Mouse (Mus musculus) lung, embryonic 15.5 days (tissue): ENCODE data around the gene Megf8. TPM values are rescaled to one million over a fixed set of nuclear protein-coding genes. Genes with fewer than 3 reads are reported as not detected.

ENCODE experiments used
- ATAC-seq: fragments of 200-750 bp; cut with Nextera tagmentation; 2 replicates; pipeline ENCODE4 v1.8.0; 2017; ENCODE audit warnings: moderate number of reproducible peaks, borderline replicate concordance; ENCODE audit not compliant: low FRiP score, low TSS enrichment; ENCODE audit errors: extremely low read depth
- H3K27ac ChIP-seq: fragments of 300-500 bp; sonication (generic); 2 replicates; pipeline ENCODE4 v1.5.1; 2015; ENCODE audit warnings: moderate library complexity, mild to moderate bottlenecking, inconsistent platforms
- H3K27me3 ChIP-seq: fragments of 300-500 bp; sonication (generic); 2 replicates; pipeline ENCODE4 v1.6.1; 2015; ENCODE audit warnings: inconsistent platforms
- H3K36me3 ChIP-seq: fragments of 300-500 bp; sonication (generic); 2 replicates; pipeline ENCODE4 v1.6.1; 2015; ENCODE audit warnings: inconsistent platforms
- H3K4me1 ChIP-seq: fragments of 300-500 bp; sonication (generic); 2 replicates; pipeline ENCODE4 v1.6.1; 2015; ENCODE audit warnings: inconsistent platforms
- H3K4me2 ChIP-seq: fragments of 300-500 bp; sonication (generic); 2 replicates; pipeline ENCODE4 v1.6.1; 2015; ENCODE audit warnings: inconsistent platforms, mild to moderate bottlenecking, moderate library complexity
- H3K4me3 ChIP-seq: fragments of 300-500 bp; sonication (generic); 2 replicates; pipeline ENCODE4 v1.5.1; 2015; ENCODE audit warnings: mild to moderate bottlenecking, inconsistent platforms
- H3K9ac ChIP-seq: fragments of 300-500 bp; sonication (generic); 2 replicates; pipeline ENCODE4 v1.6.1; 2015; ENCODE audit warnings: inconsistent platforms
- H3K9me3 ChIP-seq: fragments of 300-500 bp; sonication (generic); 2 replicates; pipeline ENCODE4 v1.6.1; 2016; ENCODE audit warnings: inconsistent platforms
- WGBS: fragments of 180-500 bp; shearing (Covaris S2); methylation state at CpG from one replicate; pipeline ENCODE4 v1.1.7; 2015; 5-methylcytosine and 5-hydroxymethylcytosine counted together
- polyA plus RNA-seq: library from polyadenylated mRNA; unstranded; fragments of >200 nt; fragmentation: Nextera tagmentation; extraction: Ambion mirVana; gene quantifications from 2 replicates; pipeline ENCODE4 v1.2.1, GENCODE M21; 2015

Megf8 gene
- polyA plus RNA-seq, 1 experiment from 2014 or later, result 13.5 TPM

DNA sequence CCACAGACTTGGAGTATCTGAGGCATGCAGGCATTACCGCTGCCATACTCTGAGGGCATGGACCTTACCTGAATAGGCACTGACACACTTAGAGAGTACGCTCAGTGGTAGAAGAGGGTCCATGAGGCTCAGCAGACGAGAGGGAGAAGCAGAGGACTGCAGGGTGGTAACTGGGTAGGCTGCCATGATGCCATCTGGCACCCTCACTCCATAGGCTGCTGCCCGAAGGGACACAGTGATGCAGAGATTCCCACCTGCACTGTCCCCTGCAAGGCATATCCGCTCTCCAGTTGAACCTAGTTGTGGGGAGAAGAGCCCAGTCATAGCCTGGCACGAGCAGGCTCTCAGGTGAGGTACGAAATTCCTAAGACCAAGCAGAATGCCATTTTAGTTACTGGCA, 66.4 kb downstream of the Megf8 start:
- Histone ChIP-seq H3K27me3 (no peaks in the 10 kb centered on the region), H3K27ac (no peak overlapping the region), H3K36me3 (peaks cover 25% of the 10 kb centered on the region), H3K9ac (no peak overlapping the region), H3K9me3 (no peaks in the 10 kb centered on the region), H3K4me1 (peaks cover 42% of the 10 kb centered on the region), H3K4me2 (no peak overlapping the region), H3K4me3 (no peak overlapping the region)
- WGBS, result 90% methylated on average over 7 of the region's 7 CpGs
- no peak for ATAC-seq

DNA sequence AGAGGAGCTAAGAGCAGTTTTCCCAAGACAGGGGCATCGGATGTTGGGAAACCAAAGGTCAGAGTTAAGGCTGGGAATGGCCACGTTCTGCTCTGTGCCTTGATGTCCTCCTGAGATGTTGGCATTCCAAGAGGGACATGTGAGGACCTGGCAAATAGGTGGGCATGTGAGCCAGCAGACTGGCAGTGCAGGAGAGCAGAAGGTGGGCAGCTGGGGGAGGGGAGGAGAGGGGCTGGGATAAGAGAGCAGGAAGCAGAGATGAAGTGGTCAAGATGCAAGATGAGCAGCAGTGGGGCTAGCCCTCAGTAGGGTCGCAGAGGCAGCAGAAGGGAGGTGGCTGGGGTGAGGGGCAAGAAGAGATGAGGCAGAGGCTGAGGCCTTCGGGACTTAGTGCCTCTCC, 66.9 kb downstream of the Megf8 start:
- no peak for ATAC-seq
- no peaks in the 10 kb centered on the region for H3K27me3 ChIP-seq
- peaks cover 28% of the 10 kb centered on the region for H3K36me3 ChIP-seq
- H3K4me2 ChIP-seq, result no peak overlapping the region
- H3K9me3 ChIP-seq, result no peaks in the 10 kb centered on the region
- WGBS, result 63% methylated on average over 4 of the region's 4 CpGs
- no peak overlapping the region for H3K4me3 ChIP-seq
- peaks cover 42% of the 10 kb centered on the region for H3K4me1 ChIP-seq
- no peak overlapping the region for H3K27ac ChIP-seq
- H3K9ac ChIP-seq, result no peak overlapping the region

DNA sequence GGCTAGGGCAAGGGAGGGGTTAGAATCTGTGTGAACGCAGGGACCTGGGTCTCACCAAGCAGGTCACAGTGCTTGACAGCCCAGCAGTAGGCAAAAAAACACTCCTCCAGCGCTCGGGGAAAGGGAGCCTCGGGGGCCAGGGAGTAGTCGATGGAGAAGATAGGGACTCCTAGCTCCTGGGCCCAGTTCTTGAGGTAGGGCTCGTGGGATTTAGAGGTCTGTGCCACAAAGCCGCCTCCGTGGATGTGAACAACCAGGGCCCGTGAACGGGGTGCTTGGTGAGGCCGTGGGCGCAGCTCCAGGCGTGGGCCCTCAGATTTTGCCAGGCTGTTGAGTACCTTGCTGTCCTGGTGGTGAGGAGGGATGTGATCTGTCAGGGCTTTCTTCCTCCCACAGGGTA, 67.4 kb downstream of the Megf8 start:
- no peaks in the 10 kb centered on the region for H3K9me3 ChIP-seq
- H3K36me3 ChIP-seq, result peaks cover 28% of the 10 kb centered on the region
- no peak overlapping the region for H3K4me2 ChIP-seq

DNA sequence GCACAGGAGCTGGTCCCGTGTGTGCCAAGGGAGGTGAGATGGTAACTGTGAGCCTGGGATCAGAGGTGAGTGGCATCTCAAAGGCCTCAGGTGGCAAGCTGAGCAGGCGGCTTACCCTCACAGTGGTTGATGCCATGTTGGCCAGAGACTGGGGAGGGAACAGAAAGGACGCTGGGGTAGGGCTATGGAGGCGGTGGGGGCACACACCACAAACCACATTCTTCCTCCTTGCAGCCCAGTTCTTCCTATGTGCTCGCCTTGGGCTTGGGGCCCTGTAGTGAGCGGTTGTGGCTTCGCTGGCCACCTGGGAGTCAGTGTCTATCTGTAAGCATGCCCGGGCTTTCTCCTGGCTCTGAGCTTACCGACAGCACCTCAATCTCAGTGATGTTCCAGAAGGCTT, 67.9 kb downstream of the Megf8 start:
- ATAC-seq, result no peak
- no peak overlapping the region for H3K9ac ChIP-seq
- 87% methylated on average over 9 of the region's 9 CpGs for WGBS
- peaks cover 37% of the 10 kb centered on the region for H3K4me1 ChIP-seq
- no peaks in the 10 kb centered on the region for H3K9me3 ChIP-seq
- no peak overlapping the region for H3K4me3 ChIP-seq
- H3K27ac ChIP-seq, result no peak overlapping the region
- H3K27me3 ChIP-seq, result no peaks in the 10 kb centered on the region
- no peak overlapping the region for H3K4me2 ChIP-seq
- H3K36me3 ChIP-seq, result peaks cover 28% of the 10 kb centered on the region

More for the DNA sequence above, 67.4 kb downstream of the Megf8 start:
- WGBS, result 86% methylated on average over 13 of the region's 13 CpGs
- Histone ChIP-seq H3K27me3 (no peaks in the 10 kb centered on the region), H3K27ac (no peak overlapping the region), H3K4me3 (no peak overlapping the region), H3K9ac (no peak overlapping the region), H3K4me1 (peaks cover 39% of the 10 kb centered on the region)
- no peak for ATAC-seq

DNA sequence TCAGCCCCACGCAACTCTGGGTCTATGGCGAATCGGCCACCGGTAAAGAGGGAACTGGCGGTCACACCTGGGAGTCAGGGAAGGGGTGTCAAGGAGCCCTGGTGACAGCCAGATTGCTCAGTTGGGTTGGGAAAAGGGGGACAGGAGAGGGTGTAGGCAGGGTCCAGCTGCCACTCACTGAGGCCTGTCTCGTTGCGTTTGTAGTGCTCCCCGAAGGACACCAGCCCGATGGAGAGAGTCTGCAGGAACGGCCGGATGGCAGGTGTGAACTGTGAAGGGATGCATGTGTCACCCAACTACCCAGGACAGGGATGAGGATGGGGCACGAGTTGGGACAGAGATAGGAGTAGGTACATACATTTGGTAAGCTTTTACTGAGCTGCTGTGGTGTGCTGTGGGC, 68.3 kb downstream of the Megf8 start:
- no peaks in the 10 kb centered on the region for H3K9me3 ChIP-seq
- H3K4me1 ChIP-seq, result peaks cover 37% of the 10 kb centered on the region
- 89% methylated on average over 12 of the region's 12 CpGs for WGBS
- H3K9ac ChIP-seq, result no peak overlapping the region
- H3K4me2 ChIP-seq, result no peak overlapping the region
- H3K27me3 ChIP-seq, result no peaks in the 10 kb centered on the region
- ATAC-seq, result no peak
- H3K27ac ChIP-seq, result 0 out of 2 replicates have a peak overlapping the region, but pooled peaks have one; percentile 85
- peaks cover 28% of the 10 kb centered on the region for H3K36me3 ChIP-seq
- no peak overlapping the region for H3K4me3 ChIP-seq

DNA sequence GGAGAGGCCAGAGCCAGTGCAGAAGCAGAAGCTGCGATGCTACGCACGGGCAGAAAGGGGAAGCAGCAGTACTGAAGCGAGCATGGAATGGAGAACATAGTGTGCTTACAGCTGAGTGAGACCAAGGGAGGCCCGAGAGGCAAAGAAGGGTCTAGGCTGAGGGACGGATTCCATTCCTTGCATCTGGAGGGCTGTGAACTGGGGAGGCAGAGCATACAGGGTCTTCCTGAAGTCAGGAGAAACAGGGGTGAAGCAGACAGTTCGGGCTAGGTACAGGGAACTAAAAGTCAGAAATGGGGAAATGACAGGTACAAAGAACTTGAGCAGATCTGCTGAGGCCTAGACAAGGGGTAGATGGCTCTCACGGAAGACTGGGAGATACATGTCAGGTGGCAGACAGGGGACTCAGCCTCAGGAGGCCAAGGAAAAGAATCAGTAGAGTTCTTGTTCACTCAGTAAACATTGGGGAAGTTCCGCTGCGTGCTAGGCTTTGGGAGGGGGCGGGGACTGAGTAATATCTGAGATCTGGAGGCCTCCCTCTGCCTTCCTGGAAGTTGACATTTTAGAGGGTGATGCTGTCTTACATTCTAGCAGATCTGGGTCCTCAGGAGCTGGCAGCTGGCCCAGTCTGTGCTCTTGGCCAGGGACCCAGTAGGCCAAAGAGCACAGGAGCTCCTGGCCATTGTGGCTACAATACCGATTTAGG, 69.0 kb downstream of the Megf8 start:
- Histone ChIP-seq H3K36me3 (peaks cover 26% of the 10 kb centered on the region), H3K9me3 (no peaks in the 10 kb centered on the region), H3K9ac (no peak overlapping the region), H3K27ac (peak overlapping the region; percentile 85), H3K4me2 (peak overlapping the region; percentile 9), H3K27me3 (no peaks in the 10 kb centered on the region), H3K4me3 (no peak overlapping the region), H3K4me1 (peaks cover 37% of the 10 kb centered on the region)
- peak; percentile 55 for ATAC-seq
- WGBS, result 50% methylated on average over 12 of the region's 12 CpGs

DNA sequence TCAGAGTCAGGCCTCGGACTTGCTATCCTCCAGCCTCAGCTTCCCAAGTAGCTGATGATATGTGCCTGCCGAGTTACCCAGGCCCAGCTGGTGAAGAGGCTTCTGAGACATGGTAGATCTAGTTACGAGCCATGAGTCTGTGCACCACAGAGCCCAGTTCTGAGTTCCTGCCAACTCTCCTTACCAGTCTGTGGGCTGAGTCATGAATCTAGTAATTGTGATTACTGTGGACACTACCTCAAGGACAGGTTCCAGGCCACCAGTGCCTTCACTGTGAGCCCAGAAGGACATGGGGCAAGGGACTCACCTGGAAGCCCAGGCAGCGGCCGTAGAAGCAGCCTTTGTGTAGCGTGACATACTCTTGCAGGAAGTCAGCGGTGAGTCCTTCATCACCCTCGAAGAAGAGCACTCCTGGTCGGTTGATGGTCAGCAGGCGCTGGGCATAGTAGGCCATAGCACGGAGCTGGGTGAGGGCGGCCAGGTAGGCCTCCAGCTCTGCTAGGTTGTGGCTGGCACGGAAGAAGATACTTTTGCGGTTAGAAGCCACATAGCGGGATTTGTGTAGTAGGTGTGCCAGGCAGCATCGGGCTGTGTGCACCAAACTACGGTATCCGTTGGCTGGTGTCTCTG, 71.0 kb downstream of the Megf8 start:
- no peaks in the 10 kb centered on the region for H3K27me3 ChIP-seq
- H3K4me2 ChIP-seq, result no peak overlapping the region
- WGBS, result 88% methylated on average over 18 of the region's 18 CpGs
- H3K9ac ChIP-seq, result no peak overlapping the region
- no peak for ATAC-seq
- H3K9me3 ChIP-seq, result no peaks in the 10 kb centered on the region
- H3K27ac ChIP-seq, result no peak overlapping the region
- H3K4me3 ChIP-seq, result no peak overlapping the region
- H3K4me1 ChIP-seq, result peaks cover 38% of the 10 kb centered on the region
- H3K36me3 ChIP-seq, result peaks cover 21% of the 10 kb centered on the region

DNA sequence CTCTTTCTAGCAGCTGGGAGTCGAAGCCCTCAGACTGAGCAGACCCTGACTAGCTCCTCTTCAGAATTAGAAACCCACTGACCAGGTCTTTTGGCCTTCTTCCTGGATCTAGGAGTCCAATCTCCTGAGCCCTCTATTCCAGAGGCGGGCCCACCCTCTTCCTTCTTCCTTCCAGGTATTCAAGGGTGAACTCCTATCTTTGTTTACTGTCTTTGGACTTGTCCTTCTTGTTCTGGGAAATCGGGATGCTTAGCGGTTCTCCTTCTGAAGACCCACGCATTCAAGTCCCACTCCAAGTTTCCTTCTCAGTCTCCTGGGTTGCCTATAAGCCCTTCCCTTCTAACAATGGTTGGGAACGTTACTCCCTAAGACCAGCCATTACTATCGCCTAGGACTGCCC, 72.0 kb downstream of the Megf8 start:
- ATAC-seq, result no peak
- 62% methylated on average over 7 of the region's 7 CpGs for WGBS
- no peak overlapping the region for H3K4me3 ChIP-seq
- no peaks in the 10 kb centered on the region for H3K9me3 ChIP-seq
- no peak overlapping the region for H3K9ac ChIP-seq
- H3K4me2 ChIP-seq, result no peak overlapping the region
- no peaks in the 10 kb centered on the region for H3K27me3 ChIP-seq
- H3K4me1 ChIP-seq, result peaks cover 46% of the 10 kb centered on the region
- H3K36me3 ChIP-seq, result peaks cover 18% of the 10 kb centered on the region
- H3K27ac ChIP-seq, result no peak overlapping the region

DNA sequence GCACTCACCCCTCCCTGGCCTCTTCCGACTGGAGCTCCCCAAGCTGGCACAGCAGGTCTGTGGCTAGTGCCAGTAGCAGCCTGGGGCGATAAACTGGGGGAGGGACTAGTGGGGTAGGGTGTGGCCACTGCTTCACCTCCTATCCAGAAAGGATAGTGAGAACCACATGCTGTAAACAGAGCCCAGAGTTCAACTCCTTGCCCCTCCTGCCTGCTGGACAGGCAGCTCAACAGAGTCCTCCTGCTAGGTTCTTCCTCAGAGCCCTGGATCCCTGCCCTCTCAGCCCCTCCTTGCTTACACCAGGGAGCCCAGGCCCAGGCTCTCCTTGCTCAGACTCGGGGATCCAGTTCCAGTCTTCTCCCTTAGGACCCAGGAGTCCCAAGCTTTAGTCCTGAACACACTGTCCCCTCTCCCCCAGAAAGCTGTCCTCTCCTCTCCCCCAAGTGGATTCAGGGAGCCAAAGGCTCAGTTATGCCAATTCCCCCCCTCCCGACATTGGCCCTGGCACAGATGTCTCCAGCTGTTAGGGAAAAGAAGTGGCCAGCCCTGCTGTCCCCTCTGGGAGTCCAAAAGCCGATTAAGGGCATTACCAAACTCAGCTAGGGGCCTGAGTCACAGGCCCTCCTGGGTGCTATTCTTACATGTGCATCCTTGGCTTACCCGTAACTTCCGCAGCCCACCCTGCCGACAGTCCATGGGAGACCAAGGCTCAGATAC, 73.2 kb downstream of the Megf8 start:
- Histone ChIP-seq H3K27me3 (no peaks in the 10 kb centered on the region), H3K27ac (peak overlapping the region; percentile 69), H3K4me3 (no peak overlapping the region), H3K4me1 (peaks cover 56% of the 10 kb centered on the region), H3K36me3 (peaks cover 10% of the 10 kb centered on the region; the same call in 1 of the 2 replicates), H3K4me2 (peak overlapping the region; percentile 22; the same call in 1 of the 2 replicates), H3K9me3 (no peaks in the 10 kb centered on the region), H3K9ac (no peak overlapping the region)
- WGBS, result 47% methylated on average over 8 of the region's 8 CpGs
- ATAC-seq, result peak; percentile 17; the same call in 1 of the 2 replicates

DNA sequence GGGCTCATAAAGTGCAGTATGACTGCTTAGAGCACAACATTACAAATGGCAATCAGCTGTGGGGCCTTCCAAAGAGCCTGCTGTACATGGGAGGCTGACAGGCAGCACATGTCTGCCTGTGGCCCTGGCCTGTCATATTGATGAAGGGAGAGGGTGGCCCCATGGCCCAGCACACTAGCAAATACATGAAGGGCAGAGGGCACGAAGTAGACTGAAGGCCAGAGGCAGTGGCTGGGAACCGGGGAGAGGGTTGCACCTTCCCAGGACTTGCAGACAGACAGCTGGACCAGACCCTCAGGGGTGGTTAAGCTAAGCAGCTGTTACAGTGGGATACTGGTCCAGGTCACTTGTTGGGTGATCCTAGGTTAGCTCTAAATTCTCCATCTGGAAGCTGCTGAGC, 74.0 kb downstream of the Megf8 start:
- H3K4me2 ChIP-seq, result no peak overlapping the region
- no peaks in the 10 kb centered on the region for H3K9me3 ChIP-seq
- no peak overlapping the region for H3K4me3 ChIP-seq
- H3K27me3 ChIP-seq, result no peaks in the 10 kb centered on the region
- no peak overlapping the region for H3K9ac ChIP-seq
- H3K36me3 ChIP-seq, result peaks cover 10% of the 10 kb centered on the region; the same call in 1 of the 2 replicates
- ATAC-seq, result no peak
- H3K4me1 ChIP-seq, result peaks cover 48% of the 10 kb centered on the region
- peak overlapping the region; percentile 69; the same call in 1 of the 2 replicates for H3K27ac ChIP-seq
- 40% methylated on average over 2 of the region's 2 CpGs for WGBS

DNA sequence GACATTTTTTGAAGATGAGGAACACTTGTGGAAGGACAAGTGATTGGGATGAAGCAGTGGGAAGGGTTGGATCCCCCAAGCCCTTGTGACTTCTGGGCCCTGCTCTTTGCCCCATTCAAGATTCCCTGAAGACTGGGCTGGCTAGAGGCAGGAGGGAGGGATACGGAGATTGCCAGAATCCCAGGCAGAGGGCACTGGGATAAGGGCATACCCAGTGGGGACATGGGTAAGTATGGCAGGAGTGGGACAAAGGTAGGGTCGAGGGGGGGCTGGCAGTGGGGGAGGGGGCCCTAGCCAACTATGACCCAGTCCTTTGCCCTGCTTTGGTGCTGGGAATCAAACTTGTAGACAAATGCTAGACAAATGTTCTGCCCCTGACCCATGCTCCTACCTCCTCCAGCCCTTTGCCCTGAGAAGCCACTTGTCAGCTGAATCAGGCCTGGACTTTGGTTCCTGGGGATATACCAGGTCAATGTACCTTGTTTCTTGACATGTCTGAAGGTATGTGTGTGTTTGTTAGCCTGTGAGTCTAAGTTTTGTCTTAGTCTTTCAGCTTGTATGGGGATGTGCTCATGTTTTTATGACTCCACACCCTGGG, 75.0 kb downstream of the Megf8 start:
- no peak for ATAC-seq

More for the DNA sequence above, 75.0 kb downstream of the Megf8 start:
- H3K9me3 ChIP-seq, result no peaks in the 10 kb centered on the region
- no peak overlapping the region for H3K27ac ChIP-seq
- no peak overlapping the region for H3K4me2 ChIP-seq
- no peaks in the 10 kb centered on the region for H3K27me3 ChIP-seq
- 72% methylated on average over 2 of the region's 2 CpGs for WGBS
- H3K36me3 ChIP-seq, result peaks cover 10% of the 10 kb centered on the region; the same call in 1 of the 2 replicates
- H3K4me3 ChIP-seq, result no peak overlapping the region
- no peak overlapping the region for H3K9ac ChIP-seq
- H3K4me1 ChIP-seq, result peaks cover 46% of the 10 kb centered on the region
